Mouse (Mus musculus) megakaryocyte, embryonic 14.5 days (primary cell): Measurements from ENCODE around the gene Uggt1.

Source experiments
- FLI1 ChIP-seq: IDR thresholded peaks from 2 replicates; pipeline ENCODE4 v1.6.1; 2012; ENCODE audit warnings: low read length, inconsistent platforms, mixed read lengths
- GATA1 ChIP-seq: IDR thresholded peaks from 3 replicates; pipeline ENCODE4 v1.6.1; 2012; ENCODE audit warnings: mixed read lengths, low read length, inconsistent platforms, borderline replicate concordance

DNA sequence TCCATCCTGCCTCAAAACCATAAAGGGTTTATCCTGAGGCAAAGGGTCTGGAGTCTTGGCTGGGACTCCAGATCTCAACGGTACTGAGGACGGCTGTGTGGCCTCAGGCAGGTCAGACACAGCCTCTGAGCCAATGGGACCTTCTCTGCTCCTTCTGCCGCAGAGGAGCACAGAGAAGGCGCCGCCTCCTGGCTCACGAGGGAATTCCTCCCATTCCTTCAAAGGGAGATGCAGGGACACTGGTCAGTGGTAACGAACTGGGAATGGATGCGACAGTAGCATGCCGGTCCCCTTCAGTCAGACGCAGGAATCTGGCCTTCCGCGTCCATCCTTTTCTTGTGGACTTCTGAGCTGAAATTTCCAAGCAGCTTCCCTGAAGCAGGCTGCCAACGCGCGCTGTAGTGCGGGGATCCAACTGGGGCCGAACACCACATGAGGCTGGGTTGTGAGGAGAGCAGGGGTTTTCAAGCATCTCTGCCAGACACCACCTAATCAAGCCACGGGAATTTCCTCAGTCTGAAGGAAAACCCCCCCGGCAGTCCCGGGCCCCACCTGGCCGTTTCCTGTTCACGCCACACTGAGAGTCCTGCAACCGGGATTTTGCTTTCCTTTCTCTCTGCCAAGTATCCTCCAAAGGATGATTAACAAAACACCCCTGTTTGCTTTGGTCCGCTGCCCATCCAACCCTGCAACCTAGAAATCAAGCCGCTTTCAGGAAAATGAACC lies 10.3 kb upstream of the Uggt1 start:
- TF ChIP-seq GATA1 (no peak), FLI1 (no peak)
